Mouse (Mus musculus): Measurements from ENCODE around the gene Rps27l. TPM values are rescaled to one million over a fixed set of nuclear protein-coding genes. Genes with fewer than 3 reads are reported as not detected.

The Rps27l gene
- total RNA-seq, 1 experiment from 2014 or later = 100 TPM

- ATAC-seq (replicated peaks in 1 of 2; ENCODE audit: insufficient read depth in 1 of 2, low FRiP score in 2 of 2, low TSS enrichment in 1 of 2, low read depth in 1 of 2, poor library complexity in 2 of 2, severe bottlenecking in 2 of 2) = no peak
Observed at GRCm38 (mm10) chr9:66917892-66918255, 28.0 kb upstream of the Rps27l start.

- ATAC-seq (replicated peaks in 1 of 2; ENCODE audit: insufficient read depth in 1 of 2, low FRiP score in 2 of 2, low TSS enrichment in 1 of 2, low read depth in 1 of 2, poor library complexity in 2 of 2, severe bottlenecking in 2 of 2) = no peak
Observed at GRCm38 (mm10) chr9:66918672-66919330, 27.1 kb upstream of the Rps27l start.

GRCm38 (mm10) chr9:66919382-66919971 is 26.4 kb upstream of the Rps27l start, which contains the start of gene Rab8b:
Rab8b (minus strand) TSS chr9:66919687.
- peak; percentile 71 to 86 for ATAC-seq (replicated peaks in 1 of 2; ENCODE audit: insufficient read depth in 1 of 2, low FRiP score in 2 of 2, low TSS enrichment in 1 of 2, low read depth in 1 of 2, poor library complexity in 2 of 2, severe bottlenecking in 2 of 2)

- no peak for ATAC-seq (replicated peaks in 1 of 2; ENCODE audit: insufficient read depth in 1 of 2, low FRiP score in 2 of 2, low TSS enrichment in 1 of 2, low read depth in 1 of 2, poor library complexity in 2 of 2, severe bottlenecking in 2 of 2)
Observed at GRCm38 (mm10) chr9:66919981-66920380, 25.9 kb upstream of the Rps27l start.

GRCm38 (mm10) chr9:66920488-66921279 is 25.2 kb upstream of the Rps27l start:
- ATAC-seq (replicated peaks in 1 of 2; ENCODE audit: insufficient read depth in 1 of 2, low FRiP score in 2 of 2, low TSS enrichment in 1 of 2, low read depth in 1 of 2, poor library complexity in 2 of 2, severe bottlenecking in 2 of 2) = no peak

GRCm38 (mm10) chr9:66922076-66922475 is 23.8 kb upstream of the Rps27l start:
- ATAC-seq (replicated peaks in 1 of 2; ENCODE audit: insufficient read depth in 1 of 2, low FRiP score in 2 of 2, low TSS enrichment in 1 of 2, low read depth in 1 of 2, poor library complexity in 2 of 2, severe bottlenecking in 2 of 2) = no peak

- no peak for ATAC-seq (replicated peaks in 1 of 2; ENCODE audit: insufficient read depth in 1 of 2, low FRiP score in 2 of 2, low TSS enrichment in 1 of 2, low read depth in 1 of 2, poor library complexity in 2 of 2, severe bottlenecking in 2 of 2)
Observed at GRCm38 (mm10) chr9:66925853-66926252, 20.0 kb upstream of the Rps27l start.

GRCm38 (mm10) chr9:66927696-66928402 is 18.0 kb upstream of the Rps27l start:
- ATAC-seq (replicated peaks in 1 of 2; ENCODE audit: insufficient read depth in 1 of 2, low FRiP score in 2 of 2, low TSS enrichment in 1 of 2, low read depth in 1 of 2, poor library complexity in 2 of 2, severe bottlenecking in 2 of 2) = no peak

GRCm38 (mm10) chr9:66930351-66930750 is 15.5 kb upstream of the Rps27l start:
- no peak for ATAC-seq (replicated peaks in 1 of 2; ENCODE audit: insufficient read depth in 1 of 2, low FRiP score in 2 of 2, low TSS enrichment in 1 of 2, low read depth in 1 of 2, poor library complexity in 2 of 2, severe bottlenecking in 2 of 2)

- ATAC-seq (replicated peaks in 1 of 2; ENCODE audit: insufficient read depth in 1 of 2, low FRiP score in 2 of 2, low TSS enrichment in 1 of 2, low read depth in 1 of 2, poor library complexity in 2 of 2, severe bottlenecking in 2 of 2) = no peak
Observed at GRCm38 (mm10) chr9:66933869-66934808, 11.7 kb upstream of the Rps27l start.

- peak; percentile 58 to 60; a peak in 3 of 4 replicates for ATAC-seq (replicated peaks in 1 of 2; ENCODE audit: insufficient read depth in 1 of 2, low FRiP score in 2 of 2, low TSS enrichment in 1 of 2, low read depth in 1 of 2, poor library complexity in 2 of 2, severe bottlenecking in 2 of 2)
Observed at GRCm38 (mm10) chr9:66937507-66937906, 8.4 kb upstream of the Rps27l start.

GRCm38 (mm10) chr9:66938836-66939235 is 7.0 kb upstream of the Rps27l start:
- ATAC-seq (replicated peaks in 1 of 2; ENCODE audit: insufficient read depth in 1 of 2, low FRiP score in 2 of 2, low TSS enrichment in 1 of 2, low read depth in 1 of 2, poor library complexity in 2 of 2, severe bottlenecking in 2 of 2) = peak; percentile 79 to 85

- no peak for ATAC-seq (replicated peaks in 1 of 2; ENCODE audit: insufficient read depth in 1 of 2, low FRiP score in 2 of 2, low TSS enrichment in 1 of 2, low read depth in 1 of 2, poor library complexity in 2 of 2, severe bottlenecking in 2 of 2)
Observed at GRCm38 (mm10) chr9:66945161-66945560, 725 bp upstream of the Rps27l start.

- no peak for ATAC-seq (replicated peaks in 1 of 2; ENCODE audit: insufficient read depth in 1 of 2, low FRiP score in 2 of 2, low TSS enrichment in 1 of 2, low read depth in 1 of 2, poor library complexity in 2 of 2, severe bottlenecking in 2 of 2)
Observed at GRCm38 (mm10) chr9:66948536-66948935, 2.6 kb downstream of the Rps27l start.

GRCm38 (mm10) chr9:66952321-66952720 is 6.4 kb downstream of the Rps27l start:
- ATAC-seq (replicated peaks in 1 of 2; ENCODE audit: insufficient read depth in 1 of 2, low FRiP score in 2 of 2, low TSS enrichment in 1 of 2, low read depth in 1 of 2, poor library complexity in 2 of 2, severe bottlenecking in 2 of 2) = no peak

- no peak for ATAC-seq (replicated peaks in 1 of 2; ENCODE audit: insufficient read depth in 1 of 2, low FRiP score in 2 of 2, low TSS enrichment in 1 of 2, low read depth in 1 of 2, poor library complexity in 2 of 2, severe bottlenecking in 2 of 2)
Observed at GRCm38 (mm10) chr9:66952886-66953285, 7.0 kb downstream of the Rps27l start.

GRCm38 (mm10) chr9:66957451-66957850 is 11.6 kb downstream of the Rps27l start:
- no peak for ATAC-seq (replicated peaks in 1 of 2; ENCODE audit: insufficient read depth in 1 of 2, low FRiP score in 2 of 2, low TSS enrichment in 1 of 2, low read depth in 1 of 2, poor library complexity in 2 of 2, severe bottlenecking in 2 of 2)
